Mouse (Mus musculus) v-Abl transformed pro-B cells (cell line): ENCODE results near the gene Cend1.

Experiments
- in situ Hi-C, 2 experiments: fragments of 400-800 bp; cut with MboI; formaldehyde crosslinking; loops; one replicate each; pipeline ENCODE4 v1.15.1; 2025; ENCODE audit not compliant: unreplicated experiment in 2 of 2

The Cend1 gene

DNA sequence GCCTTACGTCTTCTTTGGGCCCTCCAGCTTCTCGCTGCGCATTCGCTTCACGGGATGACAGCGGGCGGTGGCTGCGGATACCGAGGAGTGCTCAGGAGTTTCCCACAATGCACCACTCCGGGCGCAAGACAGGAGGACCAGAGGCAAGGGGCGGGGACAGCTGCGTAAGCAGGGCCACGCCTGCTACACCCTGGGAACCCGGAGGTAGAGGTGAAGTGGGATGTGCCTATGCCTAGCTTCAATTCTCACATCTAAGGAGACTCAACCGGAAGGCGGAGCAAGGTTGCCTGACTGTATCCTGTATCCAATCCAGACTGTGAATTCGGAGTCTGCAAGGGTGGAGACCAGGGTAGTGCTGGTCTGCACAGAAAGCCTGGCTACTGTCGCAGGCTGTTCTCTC is at the start of gene Cend1:
Gene Cend1 (minus strand): TSS at position 182 of the 400 bp plus-strand sequence.
- in situ Hi-C loops: no loop called here

DNA sequence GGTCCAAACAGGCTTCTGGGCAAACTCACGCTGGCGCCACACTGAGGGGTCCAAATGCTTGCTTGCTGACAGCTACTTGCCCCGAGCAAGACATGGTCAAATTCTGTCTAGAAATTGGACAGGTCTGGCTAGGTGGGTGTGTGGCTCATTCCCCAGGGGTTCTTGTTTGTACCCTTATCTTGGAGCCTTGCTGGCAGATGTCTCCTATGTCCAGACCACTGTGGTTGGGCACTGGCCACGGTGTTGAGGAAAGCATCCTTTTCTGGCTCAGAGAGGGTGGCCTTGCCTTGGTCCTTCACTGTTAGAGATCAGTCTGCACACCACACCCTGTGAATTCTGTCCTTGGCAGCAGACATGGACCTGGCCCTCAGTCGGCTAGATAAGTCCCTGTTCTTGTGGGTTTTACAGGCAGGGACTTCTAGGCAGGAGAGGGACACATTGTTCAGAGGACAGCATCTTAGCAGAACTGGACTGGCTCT is 49.0 kb upstream of the Cend1 start:
- in situ Hi-C loops: loop anchor here (10.0 to 25.0 kb wide), 2 partner anchors 184 to 426 kb away; partner anchors contain the start of gene Muc6 (in 2 of the 2)

GRCm38 (mm10) chr7:141477578-141478269 is 48.4 kb upstream of the Cend1 start:
- in situ Hi-C loops: loop anchor here (10.0 to 25.0 kb wide), 2 partner anchors 185 to 427 kb away; partner anchors contain the start of gene Muc6 (in 2 of the 2)

DNA sequence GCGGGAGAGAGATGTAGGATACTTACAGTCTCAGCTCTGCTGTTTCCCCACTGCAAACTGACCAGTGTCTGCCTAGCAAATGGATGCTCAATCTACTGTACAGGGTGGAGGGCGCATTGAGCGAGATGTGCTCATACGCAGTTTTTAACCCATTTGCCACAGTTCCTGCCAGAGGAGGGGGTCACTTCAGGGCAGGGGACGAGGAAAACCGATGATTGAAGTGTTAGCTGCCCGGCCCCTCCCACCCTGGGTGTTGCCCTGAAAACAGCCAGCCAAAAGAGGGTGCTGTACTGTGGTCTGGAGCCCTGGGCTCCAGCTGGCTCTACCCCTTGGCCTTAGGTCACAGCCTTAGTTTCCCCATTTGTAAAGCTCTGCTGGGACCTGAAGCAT is 47.7 kb upstream of the Cend1 start:
- in situ Hi-C loops: loop anchor here (10.0 to 25.0 kb wide), 2 partner anchors 185 to 428 kb away; partner anchors contain the start of gene Muc6 (in 2 of the 2)

DNA sequence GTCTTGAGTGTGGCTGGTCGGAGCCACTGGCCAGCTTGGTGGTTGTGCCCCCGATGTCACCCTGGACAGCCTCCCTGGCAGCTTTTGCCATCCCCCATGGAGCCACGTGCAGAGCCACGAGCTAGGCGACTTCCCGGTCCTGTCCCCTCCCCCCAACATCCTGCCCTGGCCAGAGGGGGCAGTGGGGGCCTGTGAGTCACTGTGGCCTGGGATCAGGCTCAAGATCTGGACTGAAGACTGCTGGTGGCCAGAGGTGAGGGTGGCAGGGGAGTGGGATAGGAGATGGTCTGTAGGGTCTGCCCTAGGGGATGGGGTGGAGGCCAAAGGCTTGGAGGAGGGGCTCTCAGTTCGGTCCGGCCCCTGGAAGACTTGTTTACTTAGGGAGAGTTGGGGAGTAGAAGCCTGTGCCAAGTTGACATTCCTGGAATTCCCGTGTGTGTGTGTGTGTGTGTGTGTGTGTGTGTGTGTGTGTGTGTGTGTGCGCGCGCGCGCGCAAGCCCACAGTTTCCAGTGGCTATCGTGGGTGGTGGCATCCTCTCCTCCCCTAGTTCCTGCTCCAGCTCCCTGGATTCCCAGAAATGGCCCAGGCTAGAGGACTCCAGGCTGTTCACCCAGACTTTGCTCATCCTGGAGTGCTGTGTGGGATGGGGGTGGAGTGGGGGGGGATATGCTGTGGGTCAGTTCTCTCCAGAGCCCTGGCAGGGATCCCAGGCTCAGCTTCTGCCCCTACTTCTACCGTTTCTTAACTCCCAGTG is 47.1 kb upstream of the Cend1 start:
- in situ Hi-C loops: loop anchor here (10.0 to 25.0 kb wide), 2 partner anchors 186 to 428 kb away; partner anchors contain the start of gene Muc6 (in 2 of the 2)

- in situ Hi-C loops: loop anchor here (10.0 to 25.0 kb wide), 2 partner anchors 187 to 429 kb away; partner anchors contain the start of gene Muc6 (in 2 of the 2)
These were observed 46.5 kb upstream of the Cend1 start for GRCm38 (mm10) chr7:141475805-141476158.

GRCm38 (mm10) chr7:141475011-141475804 is 45.9 kb upstream of the Cend1 start, which contains the start of the genes Polr2l and Tspan4:
TSS of gene Polr2l (minus strand) at chr7:141475132.
TSS of gene Tspan4 (plus strand) at chr7:141475240.
- in situ Hi-C loops: loop anchor here (10.0 to 25.0 kb wide), 2 partner anchors 187 to 430 kb away; partner anchors contain the start of gene Muc6 (in 2 of the 2)

DNA sequence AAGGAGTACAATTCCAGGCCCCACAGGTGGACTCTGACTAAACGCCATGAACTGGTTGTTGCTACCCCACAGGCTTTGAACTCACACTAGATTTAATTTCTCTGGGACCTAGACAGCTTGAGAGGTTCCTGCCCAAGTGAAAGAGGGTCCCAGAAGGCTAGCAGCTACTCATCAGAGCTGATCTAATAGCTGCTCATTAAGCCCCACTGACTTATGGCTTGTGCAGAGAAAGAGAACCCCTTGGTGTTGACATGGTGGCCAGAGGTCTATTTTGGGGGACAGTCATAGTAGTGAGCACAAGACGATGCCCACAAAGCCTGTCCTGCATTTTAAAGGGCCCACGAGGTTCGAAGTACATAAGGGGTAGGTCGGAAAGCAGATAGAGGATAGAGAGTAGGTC is 44.9 kb upstream of the Cend1 start:
- in situ Hi-C loops: loop anchor here in 1 of 2 experiments (10.0 kb wide), 1 partner anchor 431 kb away; no protein-coding TSS in a partner anchor

GRCm38 (mm10) chr7:141472763-141473162 is 43.5 kb upstream of the Cend1 start:
- in situ Hi-C loops: loop anchor here in 1 of 2 experiments (10.0 kb wide), 1 partner anchor 432 kb away; no protein-coding TSS in a partner anchor

GRCm38 (mm10) chr7:141472226-141472625 is 42.9 kb upstream of the Cend1 start:
- in situ Hi-C loops: loop anchor here in 1 of 2 experiments (10.0 kb wide), 1 partner anchor 433 kb away; no protein-coding TSS in a partner anchor

GRCm38 (mm10) chr7:141471236-141471635 is 41.9 kb upstream of the Cend1 start:
- in situ Hi-C loops: loop anchor here in 1 of 2 experiments (10.0 kb wide), 1 partner anchor 434 kb away; no protein-coding TSS in a partner anchor

- in situ Hi-C loops: loop anchor here in 1 of 2 experiments (10.0 kb wide), 1 partner anchor 434 kb away; no protein-coding TSS in a partner anchor
These were observed 41.3 kb upstream of the Cend1 start for GRCm38 (mm10) chr7:141470637-141470944.

GRCm38 (mm10) chr7:141469901-141470636 is 40.8 kb upstream of the Cend1 start:
- in situ Hi-C loops: loop anchor here in 1 of 2 experiments (10.0 kb wide), 1 partner anchor 435 kb away; no protein-coding TSS in a partner anchor

GRCm38 (mm10) chr7:141469352-141469751 is 40.1 kb upstream of the Cend1 start:
- in situ Hi-C loops: no loop called here

DNA sequence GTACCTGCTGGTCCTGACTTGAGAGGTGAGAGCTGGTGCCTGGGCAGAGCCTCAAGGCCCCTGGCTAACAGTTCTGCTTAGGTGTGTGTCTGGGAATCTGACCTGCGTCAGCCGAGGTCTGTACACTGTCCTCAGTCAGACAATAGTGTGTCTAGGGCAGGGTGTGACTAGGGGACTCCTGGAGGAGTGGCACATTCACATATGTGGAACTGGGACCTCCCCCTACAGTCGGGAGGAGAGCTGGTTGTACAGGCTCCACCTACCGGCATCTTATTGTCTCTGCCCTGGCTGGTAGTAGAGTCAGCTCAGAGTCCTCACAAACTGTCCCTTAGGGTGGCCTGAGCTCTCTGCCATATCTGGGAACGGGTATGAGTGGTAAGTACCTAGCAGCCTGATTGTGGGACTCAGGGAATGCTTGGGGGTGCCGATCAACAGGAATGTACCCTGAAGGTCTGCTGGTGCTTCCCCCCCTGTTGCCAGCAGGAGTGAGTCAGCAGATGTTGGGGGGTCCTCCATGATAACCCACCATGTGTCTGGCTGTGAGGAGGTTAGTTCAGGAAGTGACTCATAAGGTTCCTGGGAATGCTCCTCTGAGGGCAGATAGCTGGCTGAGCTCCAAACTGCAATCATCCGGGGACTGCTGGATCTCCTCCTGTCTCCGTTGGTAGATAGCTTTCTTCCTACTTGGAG is 39.4 kb upstream of the Cend1 start:
- in situ Hi-C loops: no loop called here

DNA sequence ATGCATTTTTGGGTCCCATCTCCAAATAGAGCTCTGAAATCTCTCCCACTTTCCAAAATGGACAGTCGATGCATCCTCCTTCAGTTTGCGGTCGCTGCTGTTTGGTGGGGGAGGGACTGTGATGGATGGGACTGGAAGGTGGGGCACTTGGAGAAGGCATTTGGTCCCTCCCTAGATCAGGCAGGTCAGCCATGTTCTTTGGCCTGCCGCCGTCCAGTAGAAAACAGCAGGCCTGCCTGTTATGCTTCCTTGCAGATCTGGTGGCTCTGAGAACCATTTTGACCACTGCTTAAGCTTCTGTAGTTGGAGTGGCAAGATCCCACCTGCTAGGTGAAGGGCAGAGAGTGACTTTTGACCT is 38.9 kb upstream of the Cend1 start:
- in situ Hi-C loops: no loop called here

GRCm38 (mm10) chr7:141467230-141468030 is 38.1 kb upstream of the Cend1 start, which contains the start of gene Cd151:
TSS of gene Cd151 (plus strand) at chr7:141467392.
- in situ Hi-C loops: no loop called here

GRCm38 (mm10) chr7:141466607-141467148 is 37.4 kb upstream of the Cend1 start:
- in situ Hi-C loops: no loop called here
